Mouse (Mus musculus): ENCODE measurements around the gene Snhg11. TPM values are rescaled to one million over a fixed set of nuclear protein-coding genes. Genes with fewer than 3 reads are reported as not detected.

Snhg11 gene
- total and polyA plus RNA-seq, 3 experiments = 0.06 TPM; not detected in 2

- DNase-seq (ENCODE audit: low read depth, low spot score) = no peak
- Histone ChIP-seq H3K36me3 (ENCODE audit: control insufficient read depth in 1 of 2, insufficient read depth in 2 of 2, low read length in 2 of 2) (no peaks in the 10 kb centered on the region), H3K4me3 (ENCODE audit: control insufficient read depth in 1 of 2, insufficient read depth in 1 of 2, low read depth in 2 of 2, low read length in 2 of 2) (no peak overlapping the region), H3K27ac (ENCODE audit: control insufficient read depth, low read depth, low read length) (no peak overlapping the region), H3K4me1 (ENCODE audit: control insufficient read depth in 1 of 2, insufficient read depth in 2 of 2, low read length in 2 of 2) (no peaks in the 10 kb centered on the region), H3K9me3 (replicated peaks; ENCODE audit: insufficient read depth, low read length) (no peaks in the 10 kb centered on the region), H3K79me2 (ENCODE audit: control insufficient read depth, insufficient read depth, low read length, poor library complexity) (no peaks in the 10 kb centered on the region), H3K27me3 (ENCODE audit: control insufficient read depth in 1 of 2, insufficient read depth in 2 of 2, low read length in 2 of 2) (peaks cover 10 to 18% of the 10 kb centered on the region in 2 experiments), H3K9ac (ENCODE audit: control insufficient read depth, low read depth, low read length, poor library complexity, severe bottlenecking) (no peak overlapping the region)
- no peak for TF ChIP-seq MAX (IDR thresholded peaks at IDR 0.05; ENCODE audit: low read length)
- TF ChIP-seq SMC3 (IDR thresholded peaks at IDR 0.05; ENCODE audit: low read depth, low read length) = no peak
Measured at GRCm38 (mm10) chr2:158346467-158346866, 29.0 kb upstream of the Snhg11 start.

DNA sequence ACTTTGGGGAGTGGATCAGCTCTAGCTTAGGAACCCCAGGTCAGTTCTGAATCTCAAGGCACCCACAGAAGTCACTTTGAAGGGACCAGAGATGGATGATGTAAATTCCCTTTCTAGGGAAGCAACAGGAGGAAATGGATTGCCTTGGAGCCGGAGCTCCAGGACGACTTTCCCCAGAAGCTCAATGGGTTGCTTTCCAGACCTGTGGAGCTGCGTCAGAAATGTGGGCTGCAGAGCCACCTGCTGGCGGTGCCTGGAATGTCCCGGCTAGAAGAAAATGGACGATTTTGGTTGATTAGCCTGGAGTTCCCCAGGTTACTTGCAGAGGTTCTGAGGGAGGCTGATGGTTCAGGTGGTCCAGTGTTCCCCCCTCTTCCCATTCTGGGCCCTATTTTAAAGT is 27.6 kb upstream of the Snhg11 start:
- Histone ChIP-seq H3K36me3 (ENCODE audit: control insufficient read depth in 1 of 2, insufficient read depth in 2 of 2, low read length in 2 of 2) (no peaks in the 10 kb centered on the region), H3K27me3 (ENCODE audit: control insufficient read depth in 1 of 2, insufficient read depth in 2 of 2, low read length in 2 of 2) (peaks cover 0 to 11% of the 10 kb centered on the region in 2 experiments; a peak in 3 of 4 replicates), H3K27ac (ENCODE audit: control insufficient read depth, low read depth, low read length) (no peak overlapping the region), H3K79me2 (ENCODE audit: control insufficient read depth, insufficient read depth, low read length, poor library complexity) (no peaks in the 10 kb centered on the region), H3K9me3 (replicated peaks; ENCODE audit: insufficient read depth, low read length) (no peaks in the 10 kb centered on the region), H3K4me1 (ENCODE audit: control insufficient read depth in 1 of 2, insufficient read depth in 2 of 2, low read length in 2 of 2) (no peaks in the 10 kb centered on the region), H3K4me3 (ENCODE audit: control insufficient read depth in 1 of 2, insufficient read depth in 1 of 2, low read depth in 2 of 2, low read length in 2 of 2) (no peak overlapping the region), H3K9ac (ENCODE audit: control insufficient read depth, low read depth, low read length, poor library complexity, severe bottlenecking) (no peak overlapping the region)
- DNase-seq (ENCODE audit: low read depth, low spot score) = peak; percentile 69
- no peak for TF ChIP-seq MYB (IDR thresholded peaks at IDR 0.05; ENCODE audit: low read depth, low read length)
- no peak for TF ChIP-seq TCF12 (IDR thresholded peaks at IDR 0.05; ENCODE audit: low read depth, low read length)
- no peak for TF ChIP-seq ETS1 (IDR thresholded peaks at IDR 0.05; ENCODE audit: low read depth, low read length)
- TF ChIP-seq SIN3A (IDR thresholded peaks at IDR 0.05; ENCODE audit: low read length) = no peak
- no peak for TF ChIP-seq NRF1 (IDR thresholded peaks at IDR 0.05; ENCODE audit: insufficient read depth, low read depth, low read length, poor library complexity, severe bottlenecking)
- no peak for TF ChIP-seq ZKSCAN1 (IDR thresholded peaks at IDR 0.05; ENCODE audit: low read depth, low read length)
- TF ChIP-seq ZC3H11A (IDR thresholded peaks at IDR 0.05; ENCODE audit: low read depth, low read length) = peak; percentile 44
- TF ChIP-seq CHD2 (IDR thresholded peaks at IDR 0.05; ENCODE audit: low read length) = no peak
- no peak for TF ChIP-seq CHD1 (IDR thresholded peaks at IDR 0.05; ENCODE audit: low read depth, low read length)
- peak; percentile 70 for TF ChIP-seq RAD21 (IDR thresholded peaks at IDR 0.05; ENCODE audit: low read depth, low read length)
- TF ChIP-seq POLR2A (IDR thresholded peaks at IDR 0.05; ENCODE audit: control insufficient read depth in 1 of 2, insufficient read depth in 1 of 2, low read depth in 1 of 2, low read length in 2 of 2, poor library complexity in 1 of 2) = no peak
- no peak for TF ChIP-seq MAX (IDR thresholded peaks at IDR 0.05; ENCODE audit: low read length)
- TF ChIP-seq SMC3 (IDR thresholded peaks at IDR 0.05; ENCODE audit: low read depth, low read length) = peak; percentile 63
- TF ChIP-seq JUND (IDR thresholded peaks at IDR 0.05; ENCODE audit: low read depth, low read length) = no peak
- no peak for TF ChIP-seq ZNF384 (IDR thresholded peaks at IDR 0.05; ENCODE audit: low read depth, low read length)
- TF ChIP-seq UBTF (IDR thresholded peaks at IDR 0.05; ENCODE audit: borderline replicate concordance, insufficient read depth, low read depth, low read length) = no peak
- peak; percentile 82 to 88 (median 83) for TF ChIP-seq CTCF (IDR thresholded peaks at IDR 0.05 in 2 of 3, conservative IDR thresholded peaks at IDR 0.05 in 1 of 3; ENCODE audit: control insufficient read depth in 1 of 3, insufficient read depth in 1 of 3, low read depth in 2 of 3, low read length in 3 of 3, poor library complexity in 1 of 3, severe bottlenecking in 1 of 3)
- TF ChIP-seq MXI1 (IDR thresholded peaks at IDR 0.05; ENCODE audit: low read depth, low read length) = no peak
